Mouse (Mus musculus) right cerebral cortex, postnatal 4 days (tissue): ENCODE data around the gene Glt8d2.
"Not testable (repeated sequence)": the region's sequence is repeated elsewhere in the genome, so short reads cannot be mapped to it uniquely, and the experiment has no call there.

Experiments
- DNase-seq: peaks from one replicate; pipeline ENCODE4 v3.0.0-alpha.2; 2022

Glt8d2 gene

GRCm38 (mm10) chr10:82641481-82641880 is 49.0 kb downstream of the Glt8d2 start:
- no peak for DNase-seq

- no peak for DNase-seq
Measured at GRCm38 (mm10) chr10:82639032-82639698, 51.3 kb downstream of the Glt8d2 start.

GRCm38 (mm10) chr10:82636321-82636720 is 54.1 kb downstream of the Glt8d2 start:
- no peak for DNase-seq

- no peak for DNase-seq
Measured at GRCm38 (mm10) chr10:82634348-82634747, 56.1 kb downstream of the Glt8d2 start.

- DNase-seq = no peak
Measured at GRCm38 (mm10) chr10:82632496-82633280, 57.8 kb downstream of the Glt8d2 start.

GRCm38 (mm10) chr10:82631133-82631532 is 59.3 kb downstream of the Glt8d2 start:
- no peak for DNase-seq

GRCm38 (mm10) chr10:82630497-82630896 is 60.0 kb downstream of the Glt8d2 start:
- DNase-seq = no peak

- peak; percentile 90 for DNase-seq
Measured at GRCm38 (mm10) chr10:82629586-82630255, 60.7 kb downstream of the Glt8d2 start, which contains the start of gene Tdg. Gene Tdg (plus strand): TSS chr10:82629828.

- DNase-seq = peak; percentile 21
Measured at GRCm38 (mm10) chr10:82629111-82629585, 61.3 kb downstream of the Glt8d2 start.

- DNase-seq = not testable (repeated sequence)
Measured at GRCm38 (mm10) chr10:82623553-82623932, 66.9 kb downstream of the Glt8d2 start.

GRCm38 (mm10) chr10:82622671-82623552 is 67.5 kb downstream of the Glt8d2 start, which contains the start of gene 1190007I07Rik:
Gene 1190007I07Rik (minus strand): TSS chr10:82623228.
- peak; percentile 95 for DNase-seq

GRCm38 (mm10) chr10:82622235-82622634 is 68.2 kb downstream of the Glt8d2 start:
- DNase-seq = no peak
